Mouse (Mus musculus) neural tube, embryonic 14.5 days (tissue): ENCODE measurements around the gene Ubl7. TPM values are rescaled to one million over a fixed set of nuclear protein-coding genes. Genes with fewer than 3 reads are reported as not detected.
A peak's percentile ranks its signal among the peaks of the same experiment; 100 is the strongest.

Experiments used
- ATAC-seq: fragments of 200-750 bp; cut with Nextera tagmentation; 2 replicates; pipeline ENCODE4 v1.8.0; 2017; ENCODE audit warnings: low read depth, mild to moderate bottlenecking, moderate TSS enrichment, moderate library complexity
- H3K27ac ChIP-seq: fragments of 300-500 bp; sonication (generic); 2 replicates; pipeline ENCODE4 v1.5.1; 2014; ENCODE audit warnings: low read depth, mild to moderate bottlenecking, control low read depth, low read length, moderate library complexity, mixed read lengths
- H3K27me3 ChIP-seq: fragments of 300-500 bp; sonication (generic); 2 replicates; pipeline ENCODE4 v1.6.1; 2014; ENCODE audit warnings: low read length; ENCODE audit not compliant: control insufficient read depth, insufficient read depth
- H3K36me3 ChIP-seq: fragments of 300-500 bp; sonication (generic); 2 replicates; pipeline ENCODE4 v1.6.1; 2014; ENCODE audit warnings: low read length, mixed read lengths; ENCODE audit not compliant: control insufficient read depth, insufficient read depth
- H3K4me1 ChIP-seq: fragments of 300-500 bp; sonication (generic); 2 replicates; pipeline ENCODE4 v1.6.1; 2014; ENCODE audit warnings: low read length; ENCODE audit not compliant: control insufficient read depth, insufficient read depth
- H3K4me2 ChIP-seq: fragments of 300-500 bp; sonication (generic); 2 replicates; pipeline ENCODE4 v1.6.1; 2014; ENCODE audit warnings: mild to moderate bottlenecking, low read depth, low read length, control low read depth
- H3K4me3 ChIP-seq: fragments of 300-500 bp; sonication (generic); 2 replicates; pipeline ENCODE4 v1.5.1; 2014; ENCODE audit warnings: low read depth, low read length, control low read depth, mixed read lengths
- H3K9ac ChIP-seq: fragments of 300-500 bp; sonication (generic); replicated peaks from 2 replicates; pipeline ENCODE4 v1.6.1; 2014; ENCODE audit warnings: low read depth, mild to moderate bottlenecking, control low read depth, low read length, mixed read lengths
- H3K9me3 ChIP-seq: fragments of 300-500 bp; sonication (generic); 2 replicates; pipeline ENCODE4 v1.6.1; 2016; ENCODE audit warnings: low read length; ENCODE audit not compliant: control insufficient read depth
- WGBS: fragments of 180-500 bp; shearing (Covaris S2); extraction: QIAGEN DNeasy Blood & Tissue Kit; methylation state at CpG from one replicate; pipeline ENCODE4 v1.1.7; 2014; 5-methylcytosine and 5-hydroxymethylcytosine counted together
- polyA plus RNA-seq: library from polyadenylated mRNA; unstranded; fragments of >200 nt; fragmentation: Nextera tagmentation; extraction: Ambion mirVana; gene quantifications from 2 replicates; pipeline ENCODE4 v1.2.1, GENCODE M21; 2014

Ubl7 gene
- polyA plus RNA-seq, 1 experiment from 2014 or later, result 164 TPM

DNA sequence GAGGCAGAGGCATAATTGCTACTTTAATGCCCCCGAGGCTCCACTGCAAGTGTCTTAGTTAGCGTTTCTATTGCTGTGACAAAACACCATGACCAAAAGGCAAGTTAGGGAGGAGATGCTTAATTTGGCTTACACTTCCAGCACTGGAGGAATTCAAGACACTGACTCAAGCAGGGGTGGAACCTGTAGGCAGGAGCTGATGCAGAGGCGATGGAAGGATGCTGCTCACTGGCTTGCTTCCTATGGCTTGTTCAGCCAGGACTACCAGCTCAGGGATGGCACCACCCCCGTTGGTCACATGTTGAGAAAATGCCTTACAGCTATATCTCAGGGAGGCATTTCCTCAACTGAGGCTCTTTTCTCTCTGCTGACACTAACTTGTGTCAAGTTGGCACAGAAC, 8.6 kb upstream of the Ubl7 start:
- peak overlapping the region; percentile 66; the same call in 1 of the 2 replicates for H3K27ac ChIP-seq
- H3K4me1 ChIP-seq, result peaks cover 7% of the 10 kb centered on the region; the same call in 1 of the 2 replicates
- no peaks in the 10 kb centered on the region for H3K27me3 ChIP-seq
- H3K9me3 ChIP-seq, result no peaks in the 10 kb centered on the region
- H3K4me3 ChIP-seq, result no peak overlapping the region
- no peak overlapping the region for H3K9ac ChIP-seq
- no peak overlapping the region for H3K4me2 ChIP-seq
- ATAC-seq, result no peak
- no peaks in the 10 kb centered on the region for H3K36me3 ChIP-seq
- 59% methylated on average over 4 of the region's 4 CpGs for WGBS

DNA sequence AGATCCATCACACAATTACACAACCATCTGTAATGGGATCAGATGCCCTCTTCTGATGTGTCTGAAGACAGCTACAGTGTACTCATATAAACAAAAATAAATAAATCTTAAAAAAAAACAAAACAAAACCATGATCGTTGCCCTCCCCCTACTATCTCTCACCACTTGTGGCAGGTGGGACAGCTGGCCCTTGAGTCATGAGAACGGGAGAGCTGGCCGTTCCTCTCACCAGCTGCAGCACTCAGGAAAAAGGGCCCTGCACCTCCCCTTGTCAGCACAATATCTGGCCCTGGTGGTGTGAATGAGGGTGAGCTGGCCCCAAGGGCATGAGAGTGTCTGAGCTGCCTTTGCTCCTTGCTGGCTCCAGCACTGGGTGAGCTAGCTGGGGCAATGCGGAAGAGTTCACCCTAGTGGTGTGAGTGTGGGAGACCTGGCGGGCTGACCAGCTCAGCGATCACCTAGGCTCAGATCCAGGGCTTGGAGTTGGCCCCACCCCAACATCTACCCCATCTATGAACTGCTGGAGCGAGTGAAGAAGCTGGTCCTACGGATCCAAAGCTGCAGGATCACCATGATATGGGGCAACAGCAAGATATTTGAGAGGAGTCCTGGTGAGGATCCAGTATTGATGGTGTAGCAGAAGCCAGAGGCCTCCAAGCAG, 7.1 kb upstream of the Ubl7 start:
- H3K4me1 ChIP-seq, result peaks cover 7% of the 10 kb centered on the region; the same call in 1 of the 2 replicates
- H3K4me3 ChIP-seq, result no peak overlapping the region
- no peak overlapping the region for H3K4me2 ChIP-seq
- no peaks in the 10 kb centered on the region for H3K27me3 ChIP-seq
- H3K36me3 ChIP-seq, result no peaks in the 10 kb centered on the region
- no peak overlapping the region for H3K9ac ChIP-seq
- no peak for ATAC-seq
- H3K27ac ChIP-seq, result no peak overlapping the region
- H3K9me3 ChIP-seq, result no peaks in the 10 kb centered on the region
- WGBS, result 76% methylated on average over 8 of the region's 8 CpGs

DNA sequence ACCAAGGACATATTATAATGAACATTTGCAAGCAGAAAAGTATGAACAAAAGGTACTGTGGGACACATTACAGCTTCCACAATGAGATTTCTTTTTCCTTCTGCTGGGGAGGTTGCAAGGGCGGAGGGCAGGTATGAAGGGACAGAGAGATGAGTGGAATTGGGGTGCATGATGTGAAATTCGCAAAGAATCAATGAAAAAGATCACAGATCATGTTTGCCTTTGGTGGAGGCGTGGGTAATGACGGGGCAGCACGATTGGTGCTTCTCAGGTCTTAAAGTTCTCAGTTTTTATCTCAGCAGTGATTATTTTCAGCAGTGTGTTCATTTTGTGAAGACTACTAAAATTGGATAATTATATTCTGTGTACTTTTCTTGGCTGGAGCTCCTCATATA, 6.5 kb upstream of the Ubl7 start:
- no peaks in the 10 kb centered on the region for H3K27me3 ChIP-seq
- H3K27ac ChIP-seq, result no peak overlapping the region
- 91% methylated on average over 5 of the region's 5 CpGs for WGBS

DNA sequence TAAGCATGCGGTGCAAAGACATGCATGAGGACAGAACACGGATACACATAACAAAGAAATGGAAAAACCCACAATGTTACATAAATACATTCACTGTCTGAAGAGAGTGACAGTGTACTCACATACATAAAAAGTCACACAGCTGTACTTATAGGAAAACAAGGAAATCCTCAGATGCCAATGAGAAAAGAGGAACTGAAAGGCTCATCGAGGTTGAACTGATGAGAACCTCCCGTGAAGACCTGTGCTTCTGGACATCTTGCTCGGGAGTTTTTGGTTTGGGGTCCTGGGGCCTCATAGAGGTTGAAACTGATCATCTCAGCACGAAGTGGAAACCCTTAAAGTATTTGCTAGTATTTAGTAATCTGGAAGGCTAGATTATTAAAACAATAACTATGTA, 3.6 kb upstream of the Ubl7 start:
- H3K4me3 ChIP-seq, result no peak overlapping the region
- 80% methylated on average over 6 of the region's 6 CpGs for WGBS
- no peaks in the 10 kb centered on the region for H3K27me3 ChIP-seq
- no peak overlapping the region for H3K27ac ChIP-seq
- H3K36me3 ChIP-seq, result no peaks in the 10 kb centered on the region
- H3K9ac ChIP-seq, result no peak overlapping the region
- peaks cover 7% of the 10 kb centered on the region; the same call in 1 of the 2 replicates for H3K4me1 ChIP-seq
- H3K9me3 ChIP-seq, result no peaks in the 10 kb centered on the region
- no peak overlapping the region for H3K4me2 ChIP-seq
- no peak for ATAC-seq

More for the DNA sequence above, 6.5 kb upstream of the Ubl7 start:
- Histone ChIP-seq H3K4me2 (no peak overlapping the region), H3K9ac (no peak overlapping the region), H3K36me3 (no peaks in the 10 kb centered on the region), H3K9me3 (no peaks in the 10 kb centered on the region), H3K4me1 (peaks cover 7% of the 10 kb centered on the region; the same call in 1 of the 2 replicates), H3K4me3 (no peak overlapping the region)
- ATAC-seq, result no peak

DNA sequence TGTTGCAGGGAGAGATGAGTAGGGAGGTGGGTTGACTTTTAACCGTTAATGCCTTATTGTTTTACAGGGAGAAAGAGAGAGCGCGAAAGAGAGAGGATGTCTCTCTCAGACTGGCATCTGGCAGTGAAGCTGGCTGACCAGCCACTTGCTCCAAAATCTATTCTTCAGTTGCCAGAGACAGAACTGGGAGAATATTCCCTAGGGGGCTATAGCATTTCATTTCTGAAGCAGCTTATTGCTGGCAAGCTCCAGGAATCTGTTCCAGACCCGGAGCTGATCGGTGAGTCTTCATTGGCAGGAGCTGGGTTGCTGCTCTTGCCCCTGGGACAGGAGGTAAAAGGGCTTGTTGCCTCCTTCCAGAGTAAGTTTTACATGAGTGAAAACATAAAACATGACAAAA, 1.8 kb downstream of the Ubl7 start:
- Histone ChIP-seq H3K27me3 (no peaks in the 10 kb centered on the region), H3K27ac (no peak overlapping the region), H3K9me3 (no peaks in the 10 kb centered on the region), H3K4me3 (no peak overlapping the region), H3K4me1 (peaks cover 7% of the 10 kb centered on the region; the same call in 1 of the 2 replicates), H3K36me3 (peaks cover 16% of the 10 kb centered on the region; the same call in 1 of the 2 replicates), H3K4me2 (no peak overlapping the region), H3K9ac (no peak overlapping the region)
- WGBS, result 70% methylated on average over 5 of the region's 5 CpGs
- no peak for ATAC-seq

DNA sequence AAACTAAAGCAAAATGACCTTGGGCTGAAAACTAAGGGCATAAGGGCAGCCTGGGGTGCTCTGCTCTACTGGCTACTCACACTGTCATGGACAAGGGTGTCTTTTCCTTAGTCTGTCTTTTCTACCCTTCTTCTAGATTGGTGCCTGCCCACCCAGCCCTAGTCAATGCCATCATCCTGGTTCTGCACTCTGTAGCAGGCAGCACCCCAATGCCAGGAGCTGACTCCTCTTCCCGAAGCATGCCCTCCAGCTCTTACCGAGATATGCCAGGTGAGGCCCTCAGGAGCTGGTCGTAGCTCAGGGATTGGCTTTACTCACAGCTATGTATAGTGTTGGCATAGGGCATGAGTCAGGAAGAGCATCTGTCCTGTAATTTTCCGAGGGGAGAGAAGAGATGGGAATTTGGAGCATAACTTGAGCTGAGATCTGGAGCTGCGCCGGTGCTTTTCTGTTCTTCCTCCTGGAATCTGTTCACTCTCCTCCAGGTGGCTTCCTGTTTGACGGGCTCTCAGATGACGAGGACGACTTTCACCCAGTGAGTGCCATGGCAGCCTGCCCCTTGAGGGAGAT, 10.8 kb downstream of the Ubl7 start:
- no peak for ATAC-seq
- Histone ChIP-seq H3K27ac (no peak overlapping the region), H3K4me1 (no peaks in the 10 kb centered on the region), H3K9me3 (no peaks in the 10 kb centered on the region), H3K4me3 (no peak overlapping the region), H3K27me3 (no peaks in the 10 kb centered on the region), H3K36me3 (peaks cover 68% of the 10 kb centered on the region), H3K4me2 (no peak overlapping the region), H3K9ac (no peak overlapping the region)
- WGBS, result 97% methylated on average over 9 of the region's 9 CpGs

DNA sequence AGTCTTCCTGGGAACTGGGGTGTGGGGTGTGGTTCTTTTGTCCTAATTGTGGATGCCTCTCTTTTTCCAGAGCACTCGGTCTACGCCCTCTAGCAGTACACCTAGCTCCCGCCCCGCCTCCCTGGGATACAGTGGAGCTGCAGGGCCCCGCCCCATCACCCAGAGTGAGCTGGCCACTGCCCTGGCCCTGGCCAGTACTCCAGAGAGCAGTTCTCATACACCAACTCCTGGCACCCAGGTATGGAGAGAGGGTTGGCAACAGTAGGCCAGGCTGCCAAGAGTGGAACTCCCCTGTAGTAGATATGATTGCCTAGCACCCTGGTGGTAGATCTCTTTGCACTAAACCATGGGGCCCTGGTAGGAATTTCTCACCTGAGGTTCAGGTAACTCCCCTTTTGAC, 11.6 kb downstream of the Ubl7 start:
- peaks cover 69% of the 10 kb centered on the region for H3K36me3 ChIP-seq

DNA sequence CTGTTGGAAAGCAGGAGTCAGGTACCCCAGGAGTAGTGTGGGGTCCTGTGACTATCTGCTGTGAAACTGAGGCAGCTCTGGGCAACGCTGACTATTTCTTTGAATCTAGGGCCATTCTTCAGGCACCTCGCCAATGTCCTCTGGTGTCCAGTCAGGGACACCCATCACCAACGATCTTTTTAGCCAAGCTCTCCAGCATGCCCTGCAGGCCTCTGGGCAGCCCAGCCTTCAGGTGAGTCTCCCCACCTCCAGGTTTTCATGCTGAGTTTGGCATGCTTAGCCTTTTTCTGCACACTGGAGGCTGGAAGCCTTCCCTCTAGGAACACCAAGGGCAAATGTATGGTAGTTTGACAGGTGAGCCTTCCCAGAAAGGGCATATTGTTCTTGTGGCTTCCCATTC, 12.3 kb downstream of the Ubl7 start:
- Histone ChIP-seq H3K9me3 (no peaks in the 10 kb centered on the region), H3K4me2 (no peak overlapping the region), H3K36me3 (peaks cover 76% of the 10 kb centered on the region), H3K4me1 (no peaks in the 10 kb centered on the region), H3K27me3 (no peaks in the 10 kb centered on the region), H3K27ac (no peak overlapping the region), H3K9ac (no peak overlapping the region), H3K4me3 (no peak overlapping the region)
- 98% methylated on average over 3 of the region's 3 CpGs for WGBS
- no peak for ATAC-seq

More for the DNA sequence above, 11.6 kb downstream of the Ubl7 start:
- 94% methylated on average over 5 of the region's 5 CpGs for WGBS
- H3K9me3 ChIP-seq, result no peaks in the 10 kb centered on the region
- no peak overlapping the region for H3K9ac ChIP-seq
- no peak for ATAC-seq
- no peak overlapping the region for H3K4me3 ChIP-seq
- no peaks in the 10 kb centered on the region for H3K4me1 ChIP-seq
- no peak overlapping the region for H3K27ac ChIP-seq
- H3K27me3 ChIP-seq, result no peaks in the 10 kb centered on the region
- no peak overlapping the region for H3K4me2 ChIP-seq

DNA sequence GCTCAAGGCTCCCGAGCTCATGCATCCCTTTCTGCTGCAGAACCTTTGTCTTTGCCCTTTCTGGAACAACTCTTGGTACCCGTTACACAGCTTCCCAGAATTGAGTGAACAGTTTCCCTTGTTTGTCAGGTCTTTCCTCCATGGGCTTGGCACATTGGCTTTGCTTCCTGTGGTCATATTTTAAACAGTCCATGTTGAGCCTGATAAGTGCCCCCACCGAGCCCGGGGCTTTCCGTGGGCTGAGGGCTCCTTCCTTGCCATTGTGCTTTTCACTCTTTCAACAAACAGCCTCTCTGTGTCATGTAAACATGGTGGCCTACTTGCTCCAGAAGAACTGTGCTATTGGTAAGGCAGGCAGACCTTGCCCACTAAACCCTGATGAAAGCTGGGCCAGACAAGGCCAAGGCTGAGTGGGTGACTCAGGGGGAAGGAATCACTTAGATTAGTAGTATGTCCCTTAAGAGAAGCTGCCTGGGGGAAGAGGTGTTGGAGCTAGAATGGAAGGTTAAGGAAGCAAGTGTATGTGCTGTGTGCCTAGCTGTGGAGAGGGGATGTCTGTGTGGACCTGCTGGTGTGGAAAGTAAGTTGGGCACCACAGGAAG, 20.5 kb downstream of the Ubl7 start:
- no peak overlapping the region for H3K9ac ChIP-seq
- 84% methylated on average over 5 of the region's 5 CpGs for WGBS
- no peak for ATAC-seq

More for the DNA sequence above, 20.5 kb downstream of the Ubl7 start:
- Histone ChIP-seq H3K9me3 (no peaks in the 10 kb centered on the region), H3K27me3 (no peaks in the 10 kb centered on the region), H3K4me1 (0 out of 2 replicates have a peak, but pooled peaks cover 3% of the 10 kb centered on the region), H3K27ac (no peak overlapping the region), H3K36me3 (peaks cover 16% of the 10 kb centered on the region), H3K4me2 (no peak overlapping the region), H3K4me3 (no peak overlapping the region)
